Mouse (Mus musculus) liver, embryonic 16.5 days (tissue): ENCODE data around the gene Zfp825. TPM values are rescaled to one million over a fixed set of nuclear protein-coding genes. Genes with fewer than 3 reads are reported as not detected.
"Not testable (repeated sequence)": the region's sequence is repeated elsewhere in the genome, so short reads cannot be mapped to it uniquely, and the experiment has no call there.

Experiments used
- ATAC-seq: fragments of 200-750 bp; cut with Nextera tagmentation; 2 replicates; pipeline ENCODE4 v1.8.0; 2017; ENCODE audit warnings: low read depth, mild to moderate bottlenecking, moderate number of reproducible peaks, moderate library complexity
- H3K27ac ChIP-seq: fragments of 300-500 bp; sonication (generic); 2 replicates; pipeline ENCODE4 v1.5.1; 2014; ENCODE audit warnings: mild to moderate bottlenecking, low read length
- H3K27me3 ChIP-seq: fragments of 300-500 bp; sonication (generic); 2 replicates; pipeline ENCODE4 v1.6.1; 2014; ENCODE audit warnings: low read depth, low read length, mixed read lengths; ENCODE audit not compliant: control insufficient read depth, insufficient read depth
- H3K36me3 ChIP-seq: fragments of 300-500 bp; sonication (generic); 2 replicates; pipeline ENCODE4 v1.6.1; 2014; ENCODE audit warnings: mild to moderate bottlenecking; ENCODE audit not compliant: control insufficient read depth, insufficient read depth
- H3K4me1 ChIP-seq: fragments of 300-500 bp; sonication (generic); 2 replicates; pipeline ENCODE4 v1.6.1; 2014; ENCODE audit warnings: low read depth, low read length, mixed read lengths; ENCODE audit not compliant: control insufficient read depth
- H3K4me2 ChIP-seq: fragments of 300-500 bp; sonication (generic); 2 replicates; pipeline ENCODE4 v1.6.1; 2014; ENCODE audit warnings: low read depth, low read length, mixed read lengths
- H3K4me3 ChIP-seq: fragments of 300-500 bp; sonication (generic); 2 replicates; pipeline ENCODE4 v1.5.1; 2014; ENCODE audit warnings: low read depth, mild to moderate bottlenecking, low read length
- H3K9ac ChIP-seq: fragments of 300-500 bp; sonication (generic); 2 replicates; pipeline ENCODE4 v1.6.1; 2014; ENCODE audit warnings: low read depth, low read length
- H3K9me3 ChIP-seq: fragments of 300-500 bp; sonication (generic); replicated peaks from 2 replicates; pipeline ENCODE4 v1.6.1; 2016; ENCODE audit warnings: low read length; ENCODE audit not compliant: control insufficient read depth
- WGBS: fragments of 180-500 bp; shearing (Covaris S2); extraction: QIAGEN DNeasy Blood & Tissue Kit; methylation state at CpG from one replicate; pipeline ENCODE4 v1.1.7; 2014; ENCODE audit not compliant: insufficient replicate concordance; 5-methylcytosine and 5-hydroxymethylcytosine counted together
- polyA plus RNA-seq: library from polyadenylated mRNA; unstranded; fragments of >200 nt; fragmentation: Nextera tagmentation; extraction: Ambion mirVana; gene quantifications from 2 replicates; pipeline ENCODE4 v1.2.1, GENCODE M21; 2015

The Zfp825 gene
- polyA plus RNA-seq, 1 experiment from 2014 or later: 8.2 TPM

DNA sequence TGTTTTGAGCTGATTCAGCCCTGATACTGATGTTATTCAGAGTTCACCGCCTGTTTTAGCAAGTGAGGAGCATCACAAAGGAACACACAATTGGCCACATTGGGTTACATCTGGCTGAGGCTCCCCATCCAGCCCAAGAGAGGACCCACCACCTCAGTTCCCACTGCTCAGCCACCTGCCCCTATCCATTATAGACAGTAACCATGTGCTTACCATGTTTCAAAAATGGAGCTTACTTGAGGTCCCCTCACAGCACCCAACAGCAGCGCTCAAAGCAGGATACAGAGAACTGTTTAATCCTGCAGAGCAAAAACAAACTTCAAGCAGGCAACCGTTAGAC, 28.3 kb upstream of the Zfp825 start:
- H3K27me3 ChIP-seq, ATAC-seq, H3K36me3 ChIP-seq, H3K27ac ChIP-seq, H3K9me3 ChIP-seq, H3K4me1 ChIP-seq: not testable (repeated sequence)
- H3K4me2 ChIP-seq: peak overlapping the region; percentile 73
- peak overlapping the region; percentile 55; the same call in 1 of the 2 replicates for H3K9ac ChIP-seq
- peak overlapping the region; percentile 62 for H3K4me3 ChIP-seq
- WGBS: 2% methylated on average over 3 of the region's 3 CpGs

DNA sequence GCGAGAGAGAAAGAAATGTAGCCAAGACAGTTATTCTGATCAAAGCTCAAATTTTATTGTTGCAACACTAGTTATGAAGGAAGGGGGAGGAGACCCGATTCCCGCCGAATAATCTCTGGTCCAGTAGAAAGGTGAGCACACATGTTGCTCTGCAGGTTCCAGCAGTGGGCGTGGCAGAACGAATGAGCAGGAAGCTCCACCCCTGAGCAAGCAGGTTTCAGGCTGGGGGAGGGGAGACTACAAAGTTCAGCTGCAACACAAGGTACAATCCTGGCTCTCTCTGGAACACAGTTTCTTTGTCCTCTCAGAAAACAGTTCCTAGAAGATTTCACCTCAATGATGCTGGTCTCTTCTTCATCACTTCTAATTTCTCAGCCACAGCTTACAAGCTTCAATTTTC, 14.2 kb upstream of the Zfp825 start:
- ATAC-seq, H3K9ac ChIP-seq, H3K27ac ChIP-seq, H3K9me3 ChIP-seq, H3K4me3 ChIP-seq, H3K27me3 ChIP-seq, H3K4me2 ChIP-seq, H3K4me1 ChIP-seq, H3K36me3 ChIP-seq: not testable (repeated sequence)
- WGBS: 61% methylated on average over 6 of the region's 6 CpGs

DNA sequence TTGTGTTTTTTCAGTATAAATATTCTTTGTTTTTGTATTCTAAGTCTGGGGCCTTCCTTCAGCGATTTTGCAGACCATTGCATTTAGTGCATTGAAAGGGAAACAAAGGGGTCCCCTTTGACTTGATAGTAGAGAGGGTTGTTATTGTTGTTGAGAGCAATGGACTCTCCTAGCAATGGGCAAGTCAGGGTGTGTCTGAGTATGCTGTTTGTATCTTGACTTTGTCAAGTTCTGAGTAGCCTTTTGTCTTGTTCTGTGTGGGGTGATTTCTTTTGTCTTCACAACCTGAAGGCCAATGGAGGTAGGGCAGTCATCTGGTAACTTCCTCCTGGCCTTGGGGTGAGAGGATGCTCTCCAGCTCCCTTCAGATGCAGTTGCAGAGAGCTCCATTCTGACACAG, 9.1 kb upstream of the Zfp825 start:
- 51% methylated on average over 1 of the region's 1 CpGs for WGBS
- H3K4me3 ChIP-seq, H3K27me3 ChIP-seq, ATAC-seq, H3K9me3 ChIP-seq, H3K4me2 ChIP-seq, H3K9ac ChIP-seq, H3K27ac ChIP-seq, H3K4me1 ChIP-seq, H3K36me3 ChIP-seq: not testable (repeated sequence)

DNA sequence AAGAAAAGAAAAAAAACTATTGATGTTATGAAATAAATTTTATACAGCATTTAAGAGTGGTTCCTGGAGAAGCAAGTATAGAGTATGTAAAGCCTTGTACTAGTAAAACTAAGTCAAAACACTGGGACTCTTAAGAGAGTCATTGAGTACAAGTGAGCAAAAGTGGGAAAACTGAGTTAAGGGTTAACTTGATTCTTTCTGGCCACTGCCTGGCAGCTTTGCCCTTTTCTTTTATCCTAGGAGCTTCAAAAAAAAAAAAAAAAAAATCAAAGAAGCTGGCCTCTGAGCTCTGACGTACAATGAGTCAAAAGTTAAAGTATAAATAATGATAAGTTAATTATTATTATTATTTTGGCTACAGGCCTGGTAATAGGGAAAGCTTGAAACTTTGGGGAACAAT, 5.9 kb upstream of the Zfp825 start:
- not testable (repeated sequence) for H3K4me2 ChIP-seq, H3K36me3 ChIP-seq, H3K27me3 ChIP-seq, ATAC-seq, H3K9ac ChIP-seq, H3K4me3 ChIP-seq, H3K27ac ChIP-seq, H3K9me3 ChIP-seq, H3K4me1 ChIP-seq
- WGBS: 38% methylated on average over 1 of the region's 1 CpGs

DNA sequence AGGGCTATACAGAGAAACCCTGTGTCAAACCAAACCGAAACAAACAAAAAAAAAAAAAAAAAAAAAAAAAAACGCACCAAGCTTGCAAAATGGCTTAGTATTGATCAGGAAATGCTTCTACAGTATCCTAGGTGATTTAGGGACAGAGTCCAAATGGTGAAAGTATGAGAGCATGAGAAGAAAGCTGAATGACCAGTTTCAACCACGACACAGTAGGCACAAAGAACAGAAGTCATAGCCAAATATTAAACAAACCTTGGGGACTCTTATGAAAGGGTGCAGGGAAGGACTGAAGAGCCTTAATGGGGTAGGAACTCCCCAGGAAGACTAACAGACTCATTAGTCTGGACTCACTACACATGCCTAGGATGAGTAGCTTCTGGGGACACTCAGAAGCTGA, 9.5 kb downstream of the Zfp825 start:
- not testable (repeated sequence) for H3K9me3 ChIP-seq, H3K4me1 ChIP-seq, H3K4me3 ChIP-seq, H3K27me3 ChIP-seq, H3K36me3 ChIP-seq, H3K9ac ChIP-seq, H3K4me2 ChIP-seq, H3K27ac ChIP-seq
- ATAC-seq: peak; percentile 39; the same call in 1 of the 2 replicates
- WGBS: 54% methylated on average over 3 of the region's 3 CpGs

DNA sequence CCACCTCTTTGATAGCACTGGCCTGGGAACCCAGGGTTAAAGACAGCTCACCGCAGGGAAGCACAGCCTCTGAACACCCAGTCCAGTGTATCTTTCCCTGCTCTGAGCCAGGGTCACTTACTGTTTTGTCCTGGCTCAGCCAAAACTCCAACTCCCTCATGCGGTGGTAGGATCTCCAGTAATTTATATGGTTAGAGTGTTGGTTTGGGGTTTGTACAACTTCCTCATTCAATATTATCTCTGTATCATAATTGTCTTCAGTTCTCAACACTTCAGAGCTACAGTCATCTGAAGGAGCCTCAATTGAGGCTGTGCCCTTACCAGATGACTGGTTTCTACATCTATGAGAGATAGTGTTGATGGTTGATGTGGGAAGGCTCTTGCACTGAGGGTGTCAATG, 22.3 kb downstream of the Zfp825 start:
- not testable (repeated sequence) for H3K4me1 ChIP-seq, H3K9me3 ChIP-seq, H3K36me3 ChIP-seq, H3K9ac ChIP-seq, H3K4me2 ChIP-seq, H3K27me3 ChIP-seq, ATAC-seq, H3K27ac ChIP-seq, H3K4me3 ChIP-seq
- WGBS: 68% methylated on average over 2 of the region's 2 CpGs

DNA sequence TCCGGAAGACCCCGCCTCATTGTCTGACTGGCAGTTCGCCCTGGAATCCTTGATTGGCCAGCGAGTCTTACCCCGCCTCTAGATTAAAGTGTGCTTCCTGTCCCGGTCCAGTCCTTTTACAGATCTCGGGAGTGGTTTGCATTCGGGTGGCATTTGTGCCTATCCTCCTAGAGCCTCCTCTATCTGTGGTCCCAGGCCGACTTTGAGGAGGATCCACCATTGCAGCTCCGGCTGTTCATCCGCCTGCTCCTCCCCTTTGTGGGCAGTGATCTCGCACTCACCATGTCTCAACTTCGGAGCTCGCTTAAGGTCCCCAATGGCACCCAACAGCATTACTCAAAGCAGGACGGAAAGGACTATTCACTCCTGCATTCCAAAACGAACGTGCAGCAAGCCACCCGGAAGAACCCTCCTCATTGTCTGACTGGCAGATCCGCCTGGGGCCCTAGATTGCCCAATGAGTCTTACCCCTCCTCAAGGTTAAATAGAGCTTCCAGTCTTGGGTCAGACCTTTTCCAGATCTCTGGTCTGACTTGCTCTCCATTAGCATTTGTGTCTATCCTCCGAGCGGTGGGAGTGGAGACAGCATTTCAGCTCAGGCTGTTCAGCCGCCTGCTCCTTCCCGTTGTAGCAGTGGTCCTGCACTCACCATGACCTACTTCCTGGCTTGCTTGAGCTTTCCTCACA, 30.9 kb downstream of the Zfp825 start:
- H3K27me3 ChIP-seq: no peaks in the 10 kb centered on the region
- no peaks in the 10 kb centered on the region for H3K36me3 ChIP-seq
- H3K9ac ChIP-seq: peak overlapping the region; percentile 71
- H3K4me3 ChIP-seq: peak overlapping the region; percentile 72
- H3K9me3 ChIP-seq: no peaks in the 10 kb centered on the region
- H3K4me1 ChIP-seq: no peaks in the 10 kb centered on the region
- peak overlapping the region; percentile 94 for H3K27ac ChIP-seq
- H3K4me2 ChIP-seq: peak overlapping the region; percentile 90
- peak; percentile 98 for ATAC-seq
- under 1% methylated on average over 23 of the region's 23 CpGs for WGBS

DNA sequence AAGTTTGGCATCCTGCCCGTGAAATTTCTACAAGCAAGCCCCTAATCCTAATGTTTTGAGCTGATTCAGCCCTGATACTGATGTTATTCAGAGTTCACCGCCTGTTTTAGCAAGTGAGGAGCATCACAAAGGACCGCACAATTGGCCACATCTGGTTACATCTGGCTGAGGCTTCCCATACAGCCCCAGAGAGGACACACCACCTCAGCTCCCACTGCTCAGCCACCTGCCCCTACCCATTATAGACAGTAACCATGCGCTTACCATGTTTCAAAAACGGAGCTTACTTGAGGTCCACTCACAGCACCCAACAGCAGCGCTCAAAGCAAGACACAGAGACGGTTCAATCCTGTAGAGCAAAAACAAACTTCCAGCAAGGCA, 31.5 kb downstream of the Zfp825 start:
- ATAC-seq, H3K27me3 ChIP-seq, H3K9me3 ChIP-seq, H3K36me3 ChIP-seq, H3K4me1 ChIP-seq: not testable (repeated sequence)
- WGBS: 3% methylated on average over 7 of the region's 7 CpGs
- peak overlapping the region; percentile 72 for H3K4me3 ChIP-seq
- H3K4me2 ChIP-seq: peak overlapping the region; percentile 90
- peak overlapping the region; percentile 66 for H3K9ac ChIP-seq
- H3K27ac ChIP-seq: peak overlapping the region; percentile 94

DNA sequence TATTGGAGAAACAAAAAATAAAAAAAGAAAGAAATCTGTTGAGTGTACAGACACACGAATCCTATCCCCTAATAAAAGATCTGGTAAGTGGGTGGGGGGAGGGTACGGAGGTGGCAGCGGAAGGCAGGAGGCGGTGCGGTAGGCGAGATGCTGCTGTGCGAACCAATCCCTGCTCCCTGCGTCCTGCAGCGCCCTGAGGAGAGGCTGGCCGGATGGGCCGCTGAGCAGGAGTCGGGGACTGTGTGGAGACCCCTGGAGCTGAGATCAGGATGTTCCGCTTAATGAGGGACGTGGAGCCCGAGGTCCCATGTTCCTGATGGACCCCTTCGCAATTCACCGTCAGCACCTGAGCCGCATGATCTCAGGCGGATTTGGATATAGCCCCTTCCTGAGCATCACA, 53.9 kb downstream of the Zfp825 start:
- Histone ChIP-seq H3K36me3 (no peaks in the 10 kb centered on the region), H3K9ac (no peak overlapping the region), H3K27me3 (no peaks in the 10 kb centered on the region), H3K4me2 (no peak overlapping the region), H3K27ac (no peak overlapping the region), H3K9me3 (peaks cover 2% of the 10 kb centered on the region; the same call in 1 of the 2 replicates), H3K4me3 (no peak overlapping the region), H3K4me1 (no peaks in the 10 kb centered on the region)
- no peak for ATAC-seq
- WGBS: 23% methylated on average over 19 of the region's 19 CpGs
